Mouse (Mus musculus): ENCODE measurements around the gene Gpr63.
"Not testable (repeated sequence)": the region's sequence is repeated elsewhere in the genome, so short reads cannot be mapped to it uniquely, and the experiment has no call there.

The Gpr63 gene

GRCm38 (mm10) chr4:24966299-24966991 lies at the start of gene Gpr63:
Gene Gpr63, plus strand, starts transcription at chr4:24966407.
- DNase-seq (ENCODE audit: extremely low spot score) = peak; percentile 83

GRCm38 (mm10) chr4:24920006-24920577 lies 46.1 kb upstream of the Gpr63 start:
- DNase-seq (ENCODE audit: extremely low spot score) = no peak

- no peak for DNase-seq (ENCODE audit: extremely low spot score)
Observed at GRCm38 (mm10) chr4:24924726-24925125, 41.5 kb upstream of the Gpr63 start.

GRCm38 (mm10) chr4:24928260-24928780 lies 37.9 kb upstream of the Gpr63 start:
- DNase-seq (ENCODE audit: extremely low spot score) = no peak

- DNase-seq (ENCODE audit: extremely low spot score) = no peak
Observed at GRCm38 (mm10) chr4:24928926-24929325, 37.3 kb upstream of the Gpr63 start.

- no peak for DNase-seq (ENCODE audit: extremely low spot score)
Observed at GRCm38 (mm10) chr4:24942728-24943424, 23.3 kb upstream of the Gpr63 start.

GRCm38 (mm10) chr4:24965918-24966298 lies 299 bp upstream of the Gpr63 start:
- DNase-seq (ENCODE audit: extremely low spot score) = no peak

- peak; percentile 31 for DNase-seq (ENCODE audit: extremely low spot score)
Observed at GRCm38 (mm10) chr4:24967251-24967650, 1.0 kb downstream of the Gpr63 start.

GRCm38 (mm10) chr4:24978589-24978988 lies 12.4 kb downstream of the Gpr63 start:
- DNase-seq (ENCODE audit: extremely low spot score) = no peak

- no peak for DNase-seq (ENCODE audit: extremely low spot score)
Observed at GRCm38 (mm10) chr4:24985612-24986011, 19.4 kb downstream of the Gpr63 start.

GRCm38 (mm10) chr4:24991475-24991874 lies 25.3 kb downstream of the Gpr63 start:
- DNase-seq (ENCODE audit: extremely low spot score) = no peak

GRCm38 (mm10) chr4:25009328-25009727 lies 43.1 kb downstream of the Gpr63 start:
- DNase-seq (ENCODE audit: extremely low spot score) = not testable (repeated sequence)

- DNase-seq (ENCODE audit: extremely low spot score) = no peak
Observed at GRCm38 (mm10) chr4:25011780-25012179, 45.6 kb downstream of the Gpr63 start.

- no peak for DNase-seq (ENCODE audit: extremely low spot score)
Observed at GRCm38 (mm10) chr4:25012726-25013125, 46.5 kb downstream of the Gpr63 start.

GRCm38 (mm10) chr4:25015017-25015655 lies 48.9 kb downstream of the Gpr63 start:
- DNase-seq (ENCODE audit: extremely low spot score) = no peak

GRCm38 (mm10) chr4:25028252-25028651 lies 62.0 kb downstream of the Gpr63 start:
- no peak for DNase-seq (ENCODE audit: extremely low spot score)

GRCm38 (mm10) chr4:25028752-25029151 lies 62.5 kb downstream of the Gpr63 start:
- no peak for DNase-seq (ENCODE audit: extremely low spot score)

GRCm38 (mm10) chr4:25029875-25030274 lies 63.7 kb downstream of the Gpr63 start:
- no peak for DNase-seq (ENCODE audit: extremely low spot score)

GRCm38 (mm10) chr4:25035158-25035791 lies 69.1 kb downstream of the Gpr63 start:
- DNase-seq (ENCODE audit: extremely low spot score) = peak; percentile 14

GRCm38 (mm10) chr4:25035806-25036205 lies 69.6 kb downstream of the Gpr63 start:
- DNase-seq (ENCODE audit: extremely low spot score) = no peak

GRCm38 (mm10) chr4:25037260-25037659 lies 71.1 kb downstream of the Gpr63 start:
- no peak for DNase-seq (ENCODE audit: extremely low spot score)

- DNase-seq (ENCODE audit: extremely low spot score) = not testable (repeated sequence)
Observed at GRCm38 (mm10) chr4:25055541-25055940, 89.3 kb downstream of the Gpr63 start.

Measured in embryo, embryonic 9.5 days (tissue).